ENCODE assay signal across 8 mouse cellular contexts in genomic region chr14:99022346-99023086, GRCm38 (mm10). TPM values are rescaled to one million over a fixed set of nuclear protein-coding genes. Genes with fewer than 3 reads are reported as not detected.
DNase-seq lines count a peak whose midpoint lies in the region; ATAC-seq and TF ChIP-seq lines count a peak whose summit lies in the region.
"Had no signal": no experiment of that assay in that cellular context is flagged by ENCODE, and none has a peak within 500 bp of the region (broad histone marks: within the 10 kb centered on the region; RNA-seq: fewer than 3 reads in every experiment).

No protein-coding gene starts in this region.

- 41% methylated on average over 12 of the region's 12 CpGs for WGBS in lung, postnatal 0 days
- 48% methylated on average over 12 of the region's 12 CpGs for WGBS in forebrain, embryonic 13.5 days
- 50% methylated on average over 12 of the region's 12 CpGs for WGBS in limb, embryonic 12.5 days
- WGBS in stomach, embryonic 16.5 days, result 43% methylated on average over 12 of the region's 12 CpGs

- H3K4me2 ChIP-seq in lung, postnatal 0 days (replicated peaks; ENCODE audit: low read depth, low read length), result peak overlapping the region; percentile 31; the same call in 1 of the 2 replicates
- H3K4me2 ChIP-seq in forebrain, embryonic 13.5 days, result peak overlapping the region; percentile 52
- peak overlapping the region; percentile 48 for H3K4me2 ChIP-seq in limb, embryonic 12.5 days
- H3K4me2 ChIP-seq in stomach, embryonic 16.5 days (ENCODE audit: low read depth, low read length), result peak overlapping the region; percentile 41

- peak; percentile 36 for DNase-seq in lung, postnatal 0 days (ENCODE audit: low spot score)
- no peak for DNase-seq in lung, postnatal 25 days (ENCODE audit: low spot score)
- no peak for DNase-seq in cerebellum, adult 8-10 months
- no peak for DNase-seq in ovary, postnatal 10 days (ENCODE audit: low spot score)
- DNase-seq: adrenal gland, postnatal 25 days had no signal

- ATAC-seq in lung, postnatal 0 days, result no peak
- peak; percentile 64 for ATAC-seq in forebrain, embryonic 13.5 days
- ATAC-seq in limb, embryonic 12.5 days (ENCODE audit: insufficient number of reproducible peaks, insufficient read depth, low FRiP score, low TSS enrichment, low read depth), result no peak
- no peak for ATAC-seq in stomach, embryonic 16.5 days (ENCODE audit: insufficient read depth, low FRiP score)

- no peaks in the 10 kb centered on the region for H3K27me3 ChIP-seq in lung, postnatal 0 days (replicated peaks; ENCODE audit: insufficient read depth, low read length)
- no peaks in the 10 kb centered on the region for H3K27me3 ChIP-seq in forebrain, embryonic 13.5 days
- H3K27me3 ChIP-seq in limb, embryonic 12.5 days, result no peaks in the 10 kb centered on the region
- H3K27me3 ChIP-seq in stomach, embryonic 16.5 days (ENCODE audit: control insufficient read depth, insufficient read depth, low read length), result no peaks in the 10 kb centered on the region

- peak; percentile 46 for TF ChIP-seq CTCF in lung, postnatal 0 days (IDR thresholded peaks at IDR 0.05)

- no peak overlapping the region for H3K27ac ChIP-seq in lung, postnatal 0 days (ENCODE audit: low read length)
- H3K27ac ChIP-seq in forebrain, embryonic 13.5 days, result no peak overlapping the region
- no peak overlapping the region for H3K27ac ChIP-seq in limb, embryonic 12.5 days
- no peak overlapping the region for H3K27ac ChIP-seq in stomach, embryonic 16.5 days (ENCODE audit: low read length)

- no peak for TF ChIP-seq EP300 in lung, postnatal 0 days (IDR thresholded peaks at IDR 0.05)

- no peaks in the 10 kb centered on the region for H3K4me1 ChIP-seq in lung, postnatal 0 days (ENCODE audit: insufficient read depth, low read depth, low read length)
- H3K4me1 ChIP-seq in forebrain, embryonic 13.5 days, result no peaks in the 10 kb centered on the region
- no peaks in the 10 kb centered on the region for H3K4me1 ChIP-seq in limb, embryonic 12.5 days (replicated peaks)
- H3K4me1 ChIP-seq in stomach, embryonic 16.5 days (ENCODE audit: control insufficient read depth, insufficient read depth, low read length), result no peaks in the 10 kb centered on the region

- no peaks in the 10 kb centered on the region for H3K36me3 ChIP-seq in lung, postnatal 0 days (ENCODE audit: insufficient read depth, low read length)
- no peaks in the 10 kb centered on the region for H3K36me3 ChIP-seq in forebrain, embryonic 13.5 days (ENCODE audit: poor library complexity, severe bottlenecking)
- no peaks in the 10 kb centered on the region for H3K36me3 ChIP-seq in limb, embryonic 12.5 days
- no peaks in the 10 kb centered on the region for H3K36me3 ChIP-seq in stomach, embryonic 16.5 days (ENCODE audit: control insufficient read depth, insufficient read depth, low read length)

- H3K4me3 ChIP-seq in lung, postnatal 0 days (ENCODE audit: low read depth, low read length), result no peak overlapping the region
- H3K4me3 ChIP-seq in forebrain, embryonic 13.5 days, result peak overlapping the region; percentile 29
- H3K4me3 ChIP-seq in limb, embryonic 12.5 days (replicated peaks), result peak overlapping the region; percentile 20
- peak overlapping the region; percentile 16; the same call in 1 of the 2 replicates for H3K4me3 ChIP-seq in stomach, embryonic 16.5 days (replicated peaks; ENCODE audit: low read length)

- no peaks in the 10 kb centered on the region for H3K9me3 ChIP-seq in lung, postnatal 0 days (ENCODE audit: low read length)
- 0 out of 2 replicates have a peak, but pooled peaks cover 4% of the 10 kb centered on the region for H3K9me3 ChIP-seq in forebrain, embryonic 13.5 days (replicated peaks)
- H3K9me3 ChIP-seq in limb, embryonic 12.5 days, result no peaks in the 10 kb centered on the region
- no peaks in the 10 kb centered on the region for H3K9me3 ChIP-seq in stomach, embryonic 16.5 days (replicated peaks; ENCODE audit: control insufficient read depth, low read length)

- no peak overlapping the region for H3K9ac ChIP-seq in lung, postnatal 0 days (replicated peaks; ENCODE audit: low read depth)
- no peak overlapping the region for H3K9ac ChIP-seq in forebrain, embryonic 13.5 days
- H3K9ac ChIP-seq in limb, embryonic 12.5 days (replicated peaks), result 0 out of 2 replicates have a peak overlapping the region, but pooled peaks have one; percentile 32
- no peak overlapping the region for H3K9ac ChIP-seq in stomach, embryonic 16.5 days (ENCODE audit: low read length)

RNA-seq across cellular contexts. Expression of gene Mzt1, which starts 23.4 kb away (rescaled TPM):
- polyA plus RNA-seq in lung, postnatal 0 days (2015; fragmentation: Nextera tagmentation; extraction: Ambion mirVana), result 45.0 and 53.0 TPM in 2 replicates
- 131 and 146 TPM in 2 replicates for polyA plus RNA-seq in forebrain, embryonic 13.5 days (2015; fragmentation: Nextera tagmentation; extraction: Ambion mirVana)
- polyA plus RNA-seq in limb, embryonic 12.5 days (2016; fragmentation: Nextera tagmentation; extraction: Ambion mirVana), result 122 and 124 TPM in 2 replicates
- polyA plus RNA-seq in stomach, embryonic 16.5 days (2015; fragmentation: Nextera tagmentation; extraction: Ambion mirVana), result 66.6 and 67.8 TPM in 2 replicates

RNA-seq across cellular contexts. Expression of gene Bora, which starts 23.5 kb away (rescaled TPM):
- 8.3 and 10.3 TPM in 2 replicates for polyA plus RNA-seq in lung, postnatal 0 days (2015; fragmentation: Nextera tagmentation; extraction: Ambion mirVana)
- 48.2 and 50.4 TPM in 2 replicates for polyA plus RNA-seq in forebrain, embryonic 13.5 days (2015; fragmentation: Nextera tagmentation; extraction: Ambion mirVana)
- polyA plus RNA-seq in limb, embryonic 12.5 days (2016; fragmentation: Nextera tagmentation; extraction: Ambion mirVana), result 102 and 118 TPM in 2 replicates
- 49.5 and 53.5 TPM in 2 replicates for polyA plus RNA-seq in stomach, embryonic 16.5 days (2015; fragmentation: Nextera tagmentation; extraction: Ambion mirVana)

RNA-seq across cellular contexts. Expression of gene Rpl36a-ps1, which starts 28.4 kb away (rescaled TPM):
- 1.2 and 2.0 TPM in 2 replicates for polyA plus RNA-seq in lung, postnatal 0 days (2015; fragmentation: Nextera tagmentation; extraction: Ambion mirVana)
- polyA plus RNA-seq in forebrain, embryonic 13.5 days (2015; fragmentation: Nextera tagmentation; extraction: Ambion mirVana), result 0.74 TPM in 1 of 2 replicates, not detected in the other
- polyA plus RNA-seq in limb, embryonic 12.5 days (2016; fragmentation: Nextera tagmentation; extraction: Ambion mirVana), result 2.6 and 3.4 TPM in 2 replicates
- polyA plus RNA-seq in stomach, embryonic 16.5 days (2015; fragmentation: Nextera tagmentation; extraction: Ambion mirVana), result 0.79 and 3.1 TPM in 2 replicates
